Mouse (Mus musculus) duodenum, adult 2 months (tissue): ENCODE measurements around the gene 9230110F15Rik. TPM values are rescaled to one million over a fixed set of nuclear protein-coding genes. Genes with fewer than 3 reads are reported as not detected.

Experiments
- polyA plus RNA-seq: library from polyadenylated mRNA; depleted of rRNA; stranded (reverse); fragments of >200 nt; gene quantifications from 2 replicates; pipeline ENCODE4 v1.2.3, GENCODE M21; 2012; ENCODE audit warnings: low replicate concordance; rRNA removed

Gene 9230110F15Rik
- polyA plus RNA-seq: not detected in 2 replicates

GRCm38 (mm10) chr9:35844050-35844449, at the start of gene 9230110F15Rik:
TSS of gene 9230110F15Rik (minus strand) at chr9:35844150.

GRCm38 (mm10) chr9:35790001-35790400, 53.9 kb downstream of the 9230110F15Rik start, which contains the start of the genes Gm27235 and D730048I06Rik:
TSS of gene Gm27235 (minus strand) at chr9:35790101.
TSS of gene D730048I06Rik (minus strand) at chr9:35790112.

Other genes with a start within 250 kb of the 9230110F15Rik start
- not detected in 2 replicates for gene Pate4, start 232.2 kb downstream of the 9230110F15Rik start, polyA plus RNA-seq
- not detected in 2 replicates for gene Pate3, start 195.9 kb downstream of the 9230110F15Rik start, polyA plus RNA-seq
- not detected in 2 replicates for gene Pate1, start 156.8 kb downstream of the 9230110F15Rik start, polyA plus RNA-seq
- gene Gm17677, start 103.1 kb downstream of the 9230110F15Rik start, polyA plus RNA-seq: not detected in 2 replicates
- gene Gm17727, start 66.0 kb downstream of the 9230110F15Rik start, polyA plus RNA-seq: not detected in 2 replicates
- gene Gm27235, start 54.0 kb downstream of the 9230110F15Rik start, polyA plus RNA-seq: not detected in 2 replicates
- gene D730048I06Rik, start 54.0 kb downstream of the 9230110F15Rik start, polyA plus RNA-seq: not detected in 2 replicates
- gene 9230113P08Rik, start 64.3 kb upstream of the 9230110F15Rik start, polyA plus RNA-seq: not detected in 2 replicates